Mouse (Mus musculus): Measurements from ENCODE around the gene Ttyh1. TPM values are rescaled to one million over a fixed set of nuclear protein-coding genes. Genes with fewer than 3 reads are reported as not detected.

Ttyh1 gene
- total and polyA plus RNA-seq, 3 experiments: 1.5 to 13.3 (median 3.4) TPM

- no peak for DNase-seq
Measured at GRCm38 (mm10) chr7:4122783-4123182, 3.6 kb downstream of the Ttyh1 start.

- no peak for DNase-seq
Measured at GRCm38 (mm10) chr7:4123732-4124131, 4.5 kb downstream of the Ttyh1 start.

- peak; percentile 41 for DNase-seq
Measured at GRCm38 (mm10) chr7:4124315-4124759, 5.1 kb downstream of the Ttyh1 start.

- no peak for DNase-seq
Measured at GRCm38 (mm10) chr7:4124856-4125255, 5.6 kb downstream of the Ttyh1 start.

GRCm38 (mm10) chr7:4125306-4125705, 6.1 kb downstream of the Ttyh1 start:
- no peak for DNase-seq

GRCm38 (mm10) chr7:4126992-4127785, 8.0 kb downstream of the Ttyh1 start:
- no peak for DNase-seq

GRCm38 (mm10) chr7:4127894-4128293, 8.7 kb downstream of the Ttyh1 start:
- no peak for DNase-seq

- no peak for DNase-seq
Measured at GRCm38 (mm10) chr7:4128860-4129259, 9.7 kb downstream of the Ttyh1 start.

DNA sequence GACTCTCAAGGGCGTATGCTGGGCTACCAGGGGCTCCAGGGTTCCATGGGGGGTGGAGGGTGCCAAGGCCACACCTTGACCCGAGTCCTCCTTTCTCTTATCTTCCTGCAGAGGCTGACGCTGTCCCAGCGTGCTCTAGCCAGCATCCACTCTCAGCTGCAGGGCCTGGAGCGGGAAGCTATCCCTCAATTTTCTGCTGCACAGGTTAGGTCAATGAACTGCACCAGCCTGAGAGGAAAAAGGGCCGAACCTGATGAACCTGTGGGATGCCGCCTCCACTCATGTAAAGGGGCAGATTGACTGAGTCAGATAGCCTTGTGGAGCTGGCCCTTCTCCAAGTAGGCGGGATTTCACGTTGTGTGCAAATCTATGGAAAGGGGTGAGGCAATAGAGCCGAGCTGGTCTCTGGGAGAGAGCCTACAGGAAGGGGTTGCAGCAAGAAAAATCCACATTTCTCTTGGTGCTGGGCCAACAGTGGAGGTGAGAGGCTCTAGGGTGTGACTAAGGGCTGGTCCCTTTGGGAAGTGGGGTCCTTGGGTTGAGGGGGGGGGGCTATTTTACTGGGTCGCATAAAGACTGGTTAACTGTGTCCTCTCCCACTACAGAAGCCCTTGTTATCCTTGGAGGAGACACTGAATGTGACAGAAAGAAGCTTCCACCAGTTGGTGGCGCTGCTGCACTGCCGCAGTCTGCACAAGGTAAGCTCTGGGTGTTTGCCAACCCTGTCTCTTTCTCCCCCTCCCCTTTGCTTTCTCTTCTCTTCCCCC, 11.7 kb downstream of the Ttyh1 start:
- DNase-seq: peak; percentile 66

GRCm38 (mm10) chr7:4131964-4132363, 12.8 kb downstream of the Ttyh1 start:
- DNase-seq: no peak

DNA sequence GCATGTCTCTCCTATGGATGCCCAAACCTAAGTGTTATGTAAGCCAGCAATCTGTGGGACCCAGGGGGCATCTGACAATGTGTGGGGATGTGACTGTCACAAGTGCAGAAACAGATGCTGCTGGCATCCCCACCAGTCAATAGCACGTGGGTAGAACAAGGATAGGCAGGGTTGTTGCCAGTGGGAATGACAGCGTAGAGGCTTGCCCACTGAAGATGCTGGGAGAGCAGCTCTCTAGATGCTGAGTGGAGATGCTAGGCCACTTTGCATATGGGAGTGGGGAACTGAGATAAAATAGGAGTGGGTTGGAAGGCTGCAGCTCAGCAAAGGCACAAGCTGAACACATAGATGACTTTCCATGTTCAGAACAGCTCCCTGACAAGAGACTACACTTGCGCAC, 13.4 kb downstream of the Ttyh1 start:
- DNase-seq: no peak

GRCm38 (mm10) chr7:4132998-4133397, 13.8 kb downstream of the Ttyh1 start:
- no peak for DNase-seq

DNA sequence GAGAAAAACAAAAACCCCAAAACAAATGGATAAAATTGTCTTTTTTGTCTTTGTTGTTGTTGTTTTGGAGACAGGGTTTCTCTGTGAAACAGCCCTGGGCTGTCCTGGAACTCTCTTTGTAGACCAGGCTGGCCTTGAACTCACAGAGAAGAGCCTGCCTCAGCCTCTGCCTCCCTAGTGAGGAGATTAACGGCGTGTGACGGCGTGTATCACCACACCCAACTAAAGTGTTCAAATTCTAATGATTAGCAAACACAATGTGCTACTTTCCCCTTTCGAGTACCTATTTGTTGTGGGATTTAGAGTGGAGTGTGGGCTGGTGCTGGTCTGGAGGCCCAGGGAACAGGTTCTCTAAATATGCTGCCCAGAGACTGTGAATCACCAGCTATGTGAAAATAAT, 15.7 kb downstream of the Ttyh1 start:
- DNase-seq: no peak

DNA sequence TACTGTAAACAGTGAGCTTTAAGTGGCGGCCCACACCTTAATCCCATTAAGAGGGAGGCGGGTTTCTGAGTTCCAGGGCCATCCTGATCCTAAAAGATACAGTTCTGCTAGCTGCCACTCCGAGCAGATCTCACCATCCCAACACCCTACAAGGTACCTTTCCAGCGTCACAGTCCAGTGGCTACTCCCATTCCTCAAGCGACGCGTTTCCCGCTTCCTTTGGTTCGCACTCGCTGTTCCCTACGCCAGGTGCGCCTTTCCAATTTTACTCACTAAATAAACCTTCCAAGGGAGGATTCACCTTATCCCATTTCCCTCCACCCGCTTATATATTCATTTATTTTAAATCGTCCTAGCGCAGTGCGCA, 17.2 kb downstream of the Ttyh1 start:
- DNase-seq: no peak

DNA sequence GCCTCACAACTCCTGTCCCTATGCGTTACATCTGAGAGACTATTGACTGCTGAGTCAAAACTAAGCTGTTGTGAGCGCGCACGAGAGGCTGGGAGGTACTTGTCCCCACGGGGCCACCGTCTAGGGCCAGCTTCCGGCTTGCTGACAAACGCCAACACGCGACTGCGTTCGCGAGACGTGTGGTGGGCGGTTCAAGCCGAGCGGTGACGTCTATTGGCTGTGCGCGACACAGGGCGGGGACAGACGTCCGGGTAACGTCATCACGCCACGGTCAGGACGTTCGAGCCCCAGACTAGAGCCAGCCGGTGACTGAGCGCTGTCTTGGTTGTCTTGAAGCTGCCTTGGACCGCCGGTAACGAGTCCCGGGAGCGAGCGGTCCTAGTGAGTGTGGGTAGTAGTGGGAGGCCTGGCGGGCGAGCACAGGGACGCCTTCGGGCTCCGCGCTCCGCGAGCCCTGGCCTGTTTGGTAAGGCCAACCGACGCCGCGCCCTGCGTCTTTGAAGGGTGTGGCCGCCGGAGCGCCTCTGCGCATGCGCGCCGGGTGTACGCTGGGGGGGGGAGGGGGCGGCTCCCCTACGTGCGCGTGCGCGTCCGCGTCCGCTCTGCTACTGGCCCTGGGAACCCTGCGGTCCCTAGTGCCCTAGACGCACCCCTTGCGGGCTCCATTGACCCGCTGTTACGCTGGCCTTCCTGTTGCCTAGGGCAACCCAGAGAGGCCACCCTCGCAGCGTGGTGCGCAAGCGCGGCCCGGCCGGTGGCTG, 17.7 kb downstream of the Ttyh1 start, which contains the start of gene Leng8:
Gene Leng8 (plus strand): TSS at position 269 of the 761 bp plus-strand sequence.
- DNase-seq: peak; percentile 99

DNA sequence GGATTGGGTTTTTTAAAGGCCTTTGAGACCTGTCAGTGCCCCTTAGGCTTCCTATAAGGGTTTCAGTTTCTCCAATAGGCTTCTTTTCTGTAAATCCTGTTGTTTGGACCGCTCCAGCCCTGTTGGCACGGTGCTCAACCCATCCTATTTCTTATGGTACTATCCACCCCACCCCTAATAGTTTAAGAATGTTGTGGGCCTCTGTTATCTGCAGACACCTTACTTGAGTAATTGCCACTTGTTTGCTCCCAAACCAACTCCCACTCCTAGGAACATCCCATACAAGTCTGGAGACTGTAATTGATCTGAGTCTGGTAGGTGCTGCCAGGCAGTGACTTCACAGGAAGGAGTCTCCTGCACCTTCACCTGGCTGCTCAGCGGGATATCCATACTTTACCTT, 18.5 kb downstream of the Ttyh1 start:
- DNase-seq: no peak

GRCm38 (mm10) chr7:4138181-4138580, 19.0 kb downstream of the Ttyh1 start:
- DNase-seq: no peak

GRCm38 (mm10) chr7:4138671-4139070, 19.5 kb downstream of the Ttyh1 start:
- DNase-seq: no peak

GRCm38 (mm10) chr7:4139391-4139790, 20.2 kb downstream of the Ttyh1 start:
- DNase-seq: no peak

GRCm38 (mm10) chr7:4141648-4142325, 22.6 kb downstream of the Ttyh1 start:
- no peak for DNase-seq

DNA sequence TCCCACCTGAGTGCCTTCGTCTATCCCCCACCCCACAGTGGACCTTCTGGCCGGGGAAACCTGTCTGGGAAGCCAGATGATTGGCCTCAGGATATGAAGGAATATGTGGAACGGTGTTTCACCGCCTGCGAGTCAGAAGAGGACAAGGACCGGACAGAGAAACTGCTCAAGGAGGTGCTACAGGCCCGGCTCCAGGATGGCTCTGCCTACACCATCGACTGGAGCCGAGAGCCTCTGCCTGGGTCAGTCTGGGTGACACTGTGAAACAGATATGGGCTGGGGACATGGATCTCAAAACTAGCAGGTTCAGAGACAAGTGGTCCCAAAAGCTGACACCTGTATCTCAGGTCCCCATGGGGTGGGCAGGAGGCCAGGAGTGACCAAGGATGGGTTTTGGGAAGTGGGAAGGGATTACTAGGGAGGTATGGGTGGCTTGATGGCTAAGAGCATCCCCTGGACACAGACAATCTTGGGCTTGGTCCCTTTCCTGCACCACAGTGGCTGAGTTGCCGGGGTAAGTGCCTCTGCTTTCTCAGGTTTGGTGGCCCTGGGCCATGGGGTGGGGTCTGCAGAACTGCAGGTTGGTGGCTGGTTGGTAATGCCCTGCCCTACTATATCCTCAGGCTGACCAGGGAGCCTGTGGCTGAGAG, 23.7 kb downstream of the Ttyh1 start:
- DNase-seq: no peak

Measured in adrenal gland, adult 2 months (tissue).